In the genomic region with DNA sequence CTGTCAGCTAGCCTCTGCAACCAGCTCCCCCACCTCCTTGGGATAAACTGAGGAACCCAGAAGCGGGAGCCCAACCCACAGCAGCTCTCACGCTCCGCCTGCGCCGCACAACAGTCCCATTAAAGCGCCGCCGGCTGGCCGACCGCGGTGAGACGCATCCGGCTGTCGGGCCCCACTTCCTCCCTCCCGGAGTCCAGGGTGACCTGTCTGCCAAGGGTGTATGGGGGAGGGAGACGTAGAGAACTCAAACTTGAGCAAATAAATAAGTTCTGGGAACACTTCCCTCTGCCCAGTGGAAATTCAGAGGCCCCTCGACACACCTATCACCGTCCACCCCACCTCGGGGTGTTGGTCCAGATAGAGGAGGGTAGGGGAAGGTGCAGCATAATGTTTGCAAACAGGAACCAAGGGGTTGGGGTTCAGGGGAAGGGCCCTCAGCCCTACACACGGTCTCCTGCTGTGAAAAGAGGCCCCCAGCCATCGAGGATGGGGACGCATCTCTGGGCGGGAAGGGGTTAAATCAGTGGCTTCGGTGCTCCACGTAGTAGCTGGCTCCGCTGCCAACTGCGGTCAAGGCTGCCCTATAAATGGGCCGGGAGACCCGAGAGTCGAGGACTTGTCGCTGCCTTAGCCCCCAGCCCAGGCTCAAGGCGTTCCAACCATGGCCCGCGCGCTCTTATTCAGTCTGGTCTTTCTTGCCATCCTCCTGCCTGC, we compare ENCODE assay signal across 8 mouse cellular contexts. TPM values are rescaled to one million over a fixed set of nuclear protein-coding genes. Genes with fewer than 3 reads are reported as not detected.
DNase-seq lines count a peak whose midpoint lies in the region; ATAC-seq lines count a peak whose summit lies in the region.

A gene (plus strand): TSS at position 611 of the 714 bp plus-strand sequence.

- 2% methylated on average over 35 of the region's 35 CpGs for WGBS in forebrain, embryonic 16.5 days
- 2% methylated on average over 35 of the region's 35 CpGs for WGBS in hindbrain, embryonic 15.5 days
- WGBS in midbrain, embryonic 14.5 days = 4% methylated on average over 35 of the region's 35 CpGs

- peak; percentile 59 for ATAC-seq in forebrain, embryonic 16.5 days
- 0 out of 2 replicates have a peak, but pooled peaks have one; percentile 31 for ATAC-seq in hindbrain, embryonic 15.5 days (ENCODE audit: low FRiP score, low read depth)
- ATAC-seq in midbrain, embryonic 14.5 days (ENCODE audit: low FRiP score, low TSS enrichment) = no peak

- H3K4me1 ChIP-seq in forebrain, embryonic 16.5 days (replicated peaks; ENCODE audit: control insufficient read depth, insufficient read depth, low read length) = peaks cover 12% of the 10 kb centered on the region
- peaks cover 15% of the 10 kb centered on the region for H3K4me1 ChIP-seq in hindbrain, embryonic 15.5 days (replicated peaks)
- peaks cover 7% of the 10 kb centered on the region; the same call in 1 of the 2 replicates for H3K4me1 ChIP-seq in midbrain, embryonic 14.5 days (ENCODE audit: control insufficient read depth, insufficient read depth, low read length)

- H3K9me3 ChIP-seq in forebrain, embryonic 16.5 days (ENCODE audit: control insufficient read depth, low read length) = no peaks in the 10 kb centered on the region
- H3K9me3 ChIP-seq in hindbrain, embryonic 15.5 days = no peaks in the 10 kb centered on the region
- no peaks in the 10 kb centered on the region for H3K9me3 ChIP-seq in midbrain, embryonic 14.5 days (ENCODE audit: control insufficient read depth, low read length)

- peak; percentile 51 to 55 for DNase-seq in B cell, adult 2 months
- DNase-seq in T-cell, adult 2 months (ENCODE audit: low spot score) = peak; percentile 30
- DNase-seq in liver = peak; percentile 48
- peak; percentile 40 for DNase-seq in midbrain, embryonic 14.5 days
- DNase-seq in testis, postnatal 14 days (ENCODE audit: low spot score) = peak; percentile 40
- no peak for DNase-seq in left cerebral cortex, adult 18-20 months (ENCODE audit: low spot score in 2 of 2)

- peak within 1 kb of the TSS; percentile 23; the same call in 1 of the 2 replicates for H3K9ac ChIP-seq in forebrain, embryonic 16.5 days (replicated peaks; ENCODE audit: low read depth, low read length)
- peak within 1 kb of the TSS; percentile 32; the same call in 1 of the 2 replicates for H3K9ac ChIP-seq in hindbrain, embryonic 15.5 days
- H3K9ac ChIP-seq in midbrain, embryonic 14.5 days (replicated peaks; ENCODE audit: low read length) = 0 out of 2 replicates have a peak within 1 kb of the TSS, but pooled peaks have one; percentile 21

- peak within 1 kb of the TSS; percentile 47 for H3K4me2 ChIP-seq in forebrain, embryonic 16.5 days (ENCODE audit: low read length)
- peak within 1 kb of the TSS; percentile 54 for H3K4me2 ChIP-seq in hindbrain, embryonic 15.5 days
- H3K4me2 ChIP-seq in midbrain, embryonic 14.5 days (ENCODE audit: low read length) = peak within 1 kb of the TSS; percentile 46

- peak within 1 kb of the TSS; percentile 25 for H3K4me3 ChIP-seq in forebrain, embryonic 16.5 days (replicated peaks; ENCODE audit: low read length)
- H3K4me3 ChIP-seq in hindbrain, embryonic 15.5 days = peak within 1 kb of the TSS; percentile 31
- H3K4me3 ChIP-seq in midbrain, embryonic 14.5 days (replicated peaks; ENCODE audit: low read depth, low read length) = peak within 1 kb of the TSS; percentile 24

- no peak within 1 kb of the TSS for H3K27ac ChIP-seq in forebrain, embryonic 16.5 days (ENCODE audit: low read length)
- H3K27ac ChIP-seq in hindbrain, embryonic 15.5 days (replicated peaks) = no peak within 1 kb of the TSS
- no peak within 1 kb of the TSS for H3K27ac ChIP-seq in midbrain, embryonic 14.5 days (replicated peaks; ENCODE audit: low read depth, low read length)

- no peaks in the 10 kb centered on the region for H3K36me3 ChIP-seq in forebrain, embryonic 16.5 days (ENCODE audit: control insufficient read depth, insufficient read depth)
- no peaks in the 10 kb centered on the region for H3K36me3 ChIP-seq in hindbrain, embryonic 15.5 days
- no peaks in the 10 kb centered on the region for H3K36me3 ChIP-seq in midbrain, embryonic 14.5 days (ENCODE audit: control insufficient read depth, insufficient read depth, low read length)

- H3K27me3 ChIP-seq in forebrain, embryonic 16.5 days (replicated peaks; ENCODE audit: control insufficient read depth, insufficient read depth, low read length) = peaks cover 8% of the 10 kb centered on the region; the same call in 1 of the 2 replicates
- H3K27me3 ChIP-seq in hindbrain, embryonic 15.5 days = peaks cover 27% of the 10 kb centered on the region
- peaks cover 11% of the 10 kb centered on the region for H3K27me3 ChIP-seq in midbrain, embryonic 14.5 days (ENCODE audit: control insufficient read depth, insufficient read depth, low read length)

RNA-seq across cellular contexts. Expression of the gene that starts here (rescaled TPM):
- polyA plus RNA-seq in forebrain, embryonic 16.5 days (2015; fragmentation: Nextera tagmentation; extraction: Ambion mirVana) = 0.24 and 0.52 TPM in 2 replicates
- 0.34 and 0.54 TPM in 2 replicates for polyA plus RNA-seq in hindbrain, embryonic 15.5 days (2015; fragmentation: Nextera tagmentation; extraction: Ambion mirVana)
- polyA plus RNA-seq in midbrain, embryonic 14.5 days (2014; fragmentation: Nextera tagmentation; extraction: Ambion mirVana) = 0.18 TPM in 1 of 2 replicates, not detected in the other
- not detected for total RNA-seq in left cerebral cortex, adult 18-20 months (2021)

Comparison
In these comparisons a context has a peak if more than half of its experiments do, and no peak if none do; other contexts are left out.
1. Peak in ATAC-seq, H3K4me3 ChIP-seq, H3K9ac ChIP-seq and H3K4me2 ChIP-seq in forebrain, embryonic 16.5 days; RNA of the gene not detected or under 1 TPM.
2. Peak in ATAC-seq, H3K4me3 ChIP-seq, H3K9ac ChIP-seq and H3K4me2 ChIP-seq in hindbrain, embryonic 15.5 days; RNA of the gene not detected or under 1 TPM.
3. Peak in DNase-seq, H3K4me3 ChIP-seq, H3K9ac ChIP-seq and H3K4me2 ChIP-seq in midbrain, embryonic 14.5 days; RNA of the gene not detected or under 1 TPM.
4. DNase-seq: peak in B cell, adult 2 months (2 of 2), T-cell, adult 2 months (single experiment), liver (single experiment) and testis, postnatal 14 days (single experiment); none in left cerebral cortex, adult 18-20 months (0 of 2).
5. Peak in every context shown above with its lines, with median percentiles within 50 percentile points of each other: H3K4me2 ChIP-seq, H3K4me3 ChIP-seq and H3K9ac ChIP-seq.